Mouse (Mus musculus) ES-CJ7 (cell line): ENCODE measurements around the gene Spred2.

Experiments
- DNase-seq: peaks from one replicate; pipeline ENCODE4 v3.0.0; 2011; ENCODE audit warnings: low read depth, low spot score

The Spred2 gene

DNA sequence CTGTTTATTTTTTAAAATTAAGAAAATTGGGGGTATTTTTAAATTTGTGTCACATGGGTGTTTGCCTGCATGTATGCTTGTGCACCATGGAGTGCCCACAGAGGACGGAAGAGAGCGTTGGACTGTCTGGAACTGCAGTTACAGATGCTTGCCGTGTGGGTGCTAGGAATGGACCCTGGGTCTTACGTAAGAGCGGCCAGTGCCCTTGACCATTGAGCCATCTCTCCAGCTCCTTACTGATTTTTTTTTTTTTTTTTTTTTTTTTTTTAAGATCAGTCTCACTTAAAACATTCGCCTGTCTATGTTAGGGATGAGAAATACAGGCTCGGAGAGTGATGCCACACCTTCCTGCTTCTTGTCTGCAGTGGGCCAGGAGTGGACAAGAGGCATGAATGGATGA lies 29.7 kb downstream of the Spred2 start:
- no peak for DNase-seq

DNA sequence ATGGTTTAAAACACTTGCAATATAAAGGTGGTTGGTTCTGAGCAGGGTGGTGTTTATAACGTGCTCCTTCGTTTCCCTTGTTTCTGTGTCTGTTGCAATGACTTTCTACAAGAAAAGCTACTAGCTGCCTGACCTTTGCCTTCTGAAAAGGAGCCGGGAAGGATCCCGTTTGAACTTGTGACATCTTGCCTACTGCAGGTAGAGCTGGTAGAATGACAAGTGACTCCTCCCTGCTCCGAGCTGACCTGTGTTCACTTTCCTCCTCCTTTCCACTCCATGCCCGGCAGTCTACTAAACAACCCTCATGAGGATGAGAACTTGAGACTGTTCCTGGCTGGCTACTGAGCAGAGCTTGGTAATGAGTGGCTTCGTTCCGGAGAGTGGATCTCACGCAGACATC lies 30.9 kb downstream of the Spred2 start:
- DNase-seq = no peak

DNA sequence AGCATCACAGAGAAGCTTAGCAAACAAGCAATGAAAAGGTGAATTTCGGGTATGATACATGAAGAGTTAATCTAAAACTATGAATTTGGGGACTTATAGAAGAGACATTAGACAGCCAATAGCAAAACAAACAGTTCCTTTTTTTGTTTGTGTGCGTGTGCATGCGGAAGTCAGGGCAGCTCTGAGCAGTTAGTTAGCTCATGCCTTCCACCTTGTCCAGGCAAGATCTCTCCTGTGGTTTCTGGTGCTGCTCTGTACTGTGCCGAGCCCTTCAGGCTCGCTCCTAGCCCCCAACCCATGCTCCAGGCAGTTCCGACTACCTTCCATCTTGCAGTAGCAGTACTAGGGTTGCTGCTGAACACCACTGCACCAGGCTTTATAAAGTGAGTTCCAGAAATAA lies 31.5 kb downstream of the Spred2 start:
- DNase-seq = no peak

DNA sequence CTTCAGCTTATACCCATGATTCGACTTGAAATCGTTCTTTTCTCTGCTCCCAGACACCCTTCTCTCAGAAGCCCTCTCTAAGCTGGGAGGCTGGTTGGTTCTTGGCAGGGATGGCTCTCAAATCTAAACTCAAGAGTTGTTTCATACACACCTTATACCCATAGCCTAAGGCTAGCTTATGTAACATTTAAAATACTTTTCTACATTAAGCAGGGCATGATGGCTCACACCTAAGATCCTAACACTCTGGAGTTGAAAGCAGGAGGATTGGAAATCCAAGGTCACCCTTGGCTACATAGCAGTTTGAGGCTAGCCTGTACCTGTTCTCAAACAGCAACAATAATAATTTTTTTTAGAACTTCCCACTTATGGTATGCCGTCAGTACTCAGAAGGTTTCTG lies 34.8 kb downstream of the Spred2 start:
- no peak for DNase-seq

DNA sequence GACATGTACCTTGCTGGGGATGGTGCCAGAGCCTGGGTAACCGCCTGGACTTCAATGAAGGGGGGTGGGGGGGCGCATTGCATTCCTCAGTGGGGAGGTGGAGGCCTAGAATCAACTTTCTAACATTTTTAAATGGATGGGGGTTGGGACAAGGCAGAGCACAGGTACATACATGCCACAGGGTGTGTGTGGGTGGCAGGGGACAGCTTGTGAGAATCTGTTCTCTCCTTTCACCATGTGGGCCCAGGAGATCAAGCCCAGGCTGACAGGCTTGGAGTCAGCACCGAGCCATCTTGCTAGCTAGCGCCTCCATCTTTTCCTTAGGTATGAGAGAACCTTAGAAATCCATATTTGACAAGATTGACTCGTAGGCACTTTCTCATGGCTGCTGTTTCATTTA lies 35.7 kb downstream of the Spred2 start:
- no peak for DNase-seq

DNA sequence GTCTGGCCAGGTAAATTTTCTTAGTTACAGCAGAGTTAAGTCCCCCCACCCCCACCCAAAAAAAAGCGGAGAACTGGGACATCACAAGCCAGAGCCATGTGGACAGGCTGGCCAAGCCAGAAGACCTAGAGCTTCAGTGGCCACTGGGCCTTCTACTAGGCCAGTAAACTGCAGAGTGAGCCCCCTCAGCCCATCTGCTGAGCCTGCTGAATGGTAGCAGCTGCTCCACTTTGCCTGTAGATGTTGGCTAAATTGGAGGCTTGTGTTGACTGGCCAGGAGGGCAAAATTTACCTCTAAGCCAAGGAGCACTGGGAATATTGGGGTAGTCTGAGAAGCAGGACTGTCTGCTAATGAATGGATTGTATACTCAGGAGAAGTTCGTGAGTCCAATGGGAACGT lies 36.4 kb downstream of the Spred2 start:
- DNase-seq = no peak

DNA sequence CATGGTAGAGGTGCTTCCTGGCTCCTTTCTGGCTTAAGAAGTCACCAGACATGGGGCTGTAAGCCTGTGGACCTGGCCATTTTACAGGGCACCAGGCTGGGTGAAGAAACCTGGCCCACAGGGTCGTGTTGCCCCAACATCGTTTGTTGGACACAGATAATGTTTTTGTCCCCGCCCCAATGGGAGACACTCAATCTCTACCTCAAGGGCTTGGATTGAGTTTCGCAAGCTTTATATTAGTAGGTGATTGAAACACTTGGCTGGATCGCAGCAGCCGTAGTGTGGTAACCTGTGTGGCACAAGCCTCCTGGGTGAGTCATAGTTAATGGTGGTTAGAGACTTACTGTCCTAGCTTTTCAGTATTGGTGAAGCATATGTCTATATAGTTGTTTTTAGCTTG lies 36.9 kb downstream of the Spred2 start:
- DNase-seq = no peak

DNA sequence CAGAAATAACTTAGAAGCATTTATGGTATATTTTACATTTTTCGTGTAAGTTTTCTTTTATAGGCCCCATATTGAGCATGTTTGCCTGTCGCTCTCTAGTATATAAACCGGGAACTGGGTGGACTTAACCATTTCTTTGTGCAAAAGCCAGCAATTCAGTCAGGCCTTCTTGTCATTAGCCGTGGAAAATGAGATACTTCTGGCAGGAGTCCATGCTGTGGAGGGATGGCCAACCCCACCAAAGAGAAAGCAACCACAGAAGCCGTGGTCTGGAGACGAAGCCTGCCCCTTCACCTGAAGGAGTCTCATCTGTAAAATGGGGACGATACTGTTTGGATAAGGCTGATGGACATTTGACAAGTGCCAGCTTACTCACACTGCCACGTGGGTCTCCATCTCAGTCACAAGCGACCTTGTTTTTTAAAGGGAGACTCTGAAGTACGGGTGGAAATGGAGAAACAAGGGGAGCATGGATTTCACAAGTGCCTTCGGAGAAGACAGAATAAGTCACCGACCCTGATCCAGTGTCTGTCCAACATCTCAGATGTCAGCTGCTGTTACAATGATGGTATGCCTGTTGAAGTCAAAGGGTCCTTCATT lies 37.7 kb downstream of the Spred2 start:
- DNase-seq = no peak

DNA sequence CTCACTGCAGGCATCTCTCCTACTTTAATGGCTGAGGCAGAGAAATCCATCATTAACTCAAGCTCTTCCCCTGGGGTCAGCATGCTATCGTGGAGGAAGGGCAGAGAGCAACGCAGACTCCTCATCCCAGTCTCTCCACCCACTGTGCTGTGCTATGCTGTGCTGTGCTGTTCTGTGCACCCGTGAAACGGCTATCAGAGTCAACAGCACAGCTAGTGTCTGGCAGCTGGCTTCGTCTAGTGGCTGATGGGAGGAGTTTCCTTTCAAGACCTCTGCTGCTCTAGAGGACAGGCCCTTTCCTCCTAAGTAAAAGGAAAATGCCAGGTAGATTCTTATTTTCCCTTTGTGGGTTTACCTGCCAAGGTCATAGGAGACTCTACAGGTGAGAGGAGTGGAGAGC lies 38.6 kb downstream of the Spred2 start:
- no peak for DNase-seq

DNA sequence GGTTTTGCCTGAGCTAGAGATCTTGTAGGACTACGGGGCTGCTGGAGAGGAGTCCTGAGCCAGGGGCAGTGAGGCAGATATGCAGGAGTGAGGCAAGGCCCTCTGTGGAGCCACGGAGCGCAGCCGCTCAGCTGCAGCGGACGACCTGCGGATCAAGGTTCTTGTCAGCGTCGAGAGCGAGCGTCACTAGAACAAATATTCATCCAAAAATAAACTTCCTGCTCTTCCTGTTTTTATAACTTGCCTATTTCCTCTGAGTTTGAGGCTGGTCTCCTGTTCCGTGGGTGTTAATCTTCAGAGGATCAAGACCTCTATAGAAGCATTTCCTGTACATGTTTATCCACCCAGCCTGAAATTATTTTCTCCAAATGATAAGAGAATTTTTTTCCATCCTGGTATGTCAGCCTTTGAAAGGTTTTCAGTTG lies 39.6 kb downstream of the Spred2 start:
- no peak for DNase-seq

DNA sequence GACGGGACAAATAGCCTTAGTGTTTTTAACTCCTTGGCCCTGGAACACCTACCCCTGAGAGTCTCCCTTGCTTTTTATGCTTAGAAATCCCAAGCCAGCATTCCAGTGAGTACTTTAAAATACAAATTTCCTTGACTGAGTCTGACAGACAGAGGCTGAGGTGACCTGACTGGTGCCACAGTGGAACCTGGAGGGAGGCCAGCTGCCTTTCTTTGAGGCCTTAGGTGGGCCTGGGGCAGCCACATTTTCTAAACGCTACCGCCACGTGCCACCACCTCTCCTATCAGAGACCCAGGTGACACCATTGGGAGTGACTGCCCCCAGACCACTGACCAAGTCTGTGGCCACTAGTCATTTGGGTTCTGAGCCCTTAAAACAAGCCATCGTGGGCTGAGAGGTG lies 40.2 kb downstream of the Spred2 start:
- DNase-seq = no peak

DNA sequence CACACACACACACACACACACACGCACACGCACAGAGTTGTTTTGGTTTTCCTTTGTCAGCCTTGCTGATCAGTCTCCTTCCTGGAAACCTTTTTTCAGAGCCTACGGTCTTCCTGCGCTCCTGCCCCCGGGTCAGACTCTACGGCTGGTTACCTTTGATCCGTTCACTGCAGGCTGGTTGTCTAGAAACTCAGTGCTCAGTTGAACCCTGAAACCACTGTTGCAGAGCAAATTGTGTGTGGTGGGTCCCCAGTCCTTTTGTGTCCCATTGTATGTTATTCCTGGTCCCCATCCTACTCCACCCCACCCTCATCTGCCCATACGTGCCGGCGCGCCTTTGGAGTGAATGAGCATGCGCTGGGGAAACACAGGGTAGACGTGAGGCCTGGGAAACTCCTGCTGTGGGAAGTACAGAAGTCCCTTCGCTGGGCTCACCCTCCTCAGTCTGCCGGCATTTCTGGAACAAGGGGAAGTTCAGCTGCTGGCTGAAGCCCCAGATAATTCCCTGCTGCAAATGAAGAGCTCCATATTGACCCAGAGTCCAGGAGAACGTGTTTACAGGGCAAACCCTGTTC lies 40.9 kb downstream of the Spred2 start:
- DNase-seq = no peak

DNA sequence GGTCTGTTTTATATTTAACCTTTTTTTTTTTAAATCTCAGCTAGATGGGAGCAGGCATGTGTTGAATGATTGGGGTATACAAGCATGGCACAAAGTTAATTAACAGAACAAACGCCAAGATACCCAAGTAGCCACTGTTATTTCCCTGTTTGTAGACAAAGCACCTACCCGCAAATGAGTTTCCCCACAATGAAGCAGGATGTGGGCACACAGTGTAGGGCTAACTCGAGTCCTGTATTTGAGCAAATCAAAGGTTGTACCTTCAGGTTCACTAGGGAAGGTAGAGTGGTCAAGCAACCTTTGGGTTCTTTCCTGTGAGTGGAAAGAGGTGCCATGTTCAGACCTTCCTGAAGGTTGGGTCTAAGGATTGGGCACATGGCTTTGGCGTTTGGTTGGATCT lies 41.5 kb downstream of the Spred2 start:
- DNase-seq = no peak

DNA sequence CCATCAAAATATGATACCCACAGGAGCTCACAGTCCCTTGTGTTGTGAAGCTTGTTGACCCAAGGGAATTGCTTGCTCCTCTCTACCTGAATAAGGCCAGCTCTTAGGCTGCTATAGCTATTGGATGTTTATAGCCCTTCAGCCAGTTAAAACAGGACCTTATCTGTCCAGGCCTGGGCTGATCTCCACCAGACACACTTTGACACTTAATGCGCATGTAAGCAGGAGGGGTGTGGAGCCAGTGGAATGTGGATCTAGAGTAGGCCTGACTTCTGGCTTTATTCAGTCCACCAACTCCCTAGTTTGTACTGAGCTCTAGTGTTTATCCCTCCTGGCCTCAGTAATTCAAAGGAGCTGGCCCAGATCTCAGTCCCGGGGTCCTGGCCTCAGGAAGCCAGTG lies 42.1 kb downstream of the Spred2 start:
- peak; percentile 63 for DNase-seq

DNA sequence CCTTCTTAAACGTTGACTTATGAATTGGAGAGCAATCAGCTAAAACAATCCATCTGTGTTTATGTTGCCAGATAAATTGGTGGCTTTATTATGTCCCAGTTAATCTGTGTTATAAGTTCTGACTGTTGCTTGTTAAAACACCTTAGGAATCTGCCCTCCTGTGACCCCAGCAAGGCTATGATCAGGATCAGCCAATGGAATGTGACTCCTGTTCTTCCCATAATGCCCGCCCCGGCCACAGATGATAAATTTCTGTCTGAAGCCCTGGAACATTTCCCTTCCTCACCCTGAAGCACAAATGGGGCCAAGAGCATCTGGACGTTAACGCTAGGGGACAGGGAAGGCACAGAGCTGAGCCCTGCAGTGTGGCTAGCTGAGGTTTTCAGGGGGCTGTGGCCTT lies 45.4 kb downstream of the Spred2 start:
- DNase-seq = no peak

DNA sequence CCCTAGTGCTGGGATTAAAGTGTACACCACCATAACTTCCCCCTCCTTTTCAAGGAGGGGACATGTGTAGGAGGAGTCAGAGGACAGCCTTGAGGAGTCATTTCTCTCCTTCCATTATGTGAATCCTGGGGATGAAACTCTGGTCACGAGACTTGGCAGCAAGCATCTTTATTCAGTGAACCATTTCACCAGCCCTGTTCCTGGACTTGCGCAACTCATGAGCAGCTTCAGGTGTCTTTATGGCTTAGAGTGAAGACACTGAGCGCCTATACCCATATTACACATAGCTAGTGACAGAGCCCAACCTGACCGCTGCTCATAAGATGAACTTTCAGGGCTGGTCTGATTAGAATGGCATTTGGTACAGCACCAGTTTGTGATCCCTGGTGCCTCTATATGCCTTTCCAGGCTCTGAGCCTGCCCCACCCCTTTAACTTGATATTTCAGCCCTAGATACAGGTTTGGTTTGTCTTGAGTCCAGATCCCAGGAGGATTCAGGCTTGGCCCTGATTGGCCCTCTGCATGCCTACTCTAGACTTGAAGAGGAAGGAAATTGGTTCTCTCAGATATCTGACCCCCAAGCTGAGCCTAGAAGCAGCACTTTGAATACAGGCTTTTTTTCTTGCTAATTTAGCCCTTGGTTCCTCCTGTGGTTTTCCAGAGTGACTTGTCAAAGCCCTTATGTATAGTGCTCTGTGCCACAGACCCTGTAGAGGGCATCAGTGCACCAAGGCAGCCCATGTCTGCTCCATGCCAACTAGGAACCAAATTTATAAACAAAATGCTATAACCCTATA lies 48.0 kb downstream of the Spred2 start:
- peak; percentile 54 for DNase-seq

DNA sequence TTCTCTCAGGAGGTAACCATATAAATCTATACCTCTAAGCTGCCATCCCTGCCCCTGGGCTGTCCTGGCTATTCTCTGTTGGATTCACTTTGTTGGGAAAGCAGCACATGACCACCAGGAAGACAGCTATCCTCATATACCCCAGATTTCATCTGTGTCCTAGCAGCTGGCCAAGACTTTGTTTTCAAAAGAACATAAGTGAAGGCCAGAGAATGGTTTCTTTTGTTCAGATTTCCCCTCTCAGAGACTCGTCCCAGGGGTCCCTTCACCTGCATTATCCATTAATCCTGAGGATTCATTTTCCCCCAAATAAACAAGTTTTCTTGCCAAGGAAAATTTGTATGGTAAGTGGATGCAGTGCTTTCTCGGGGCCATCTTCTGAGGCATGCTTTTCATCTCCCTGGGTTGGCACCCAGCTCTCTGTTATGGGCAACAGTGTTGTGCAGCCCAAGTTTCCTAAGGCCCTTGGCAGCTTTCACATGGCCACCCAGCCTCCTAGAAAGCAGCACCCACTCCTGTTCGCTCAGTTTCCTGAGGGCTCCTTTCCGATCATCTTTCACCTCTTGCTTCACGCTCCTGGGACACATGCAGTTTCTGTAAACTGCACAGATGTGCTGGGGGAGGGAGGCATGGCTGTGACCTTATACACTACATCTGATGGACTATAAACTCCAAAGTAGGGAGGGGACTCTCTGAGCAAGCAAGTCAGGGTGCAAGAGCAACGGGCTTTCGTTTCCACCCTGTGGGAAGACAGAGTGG lies 49.0 kb downstream of the Spred2 start:
- DNase-seq = no peak

DNA sequence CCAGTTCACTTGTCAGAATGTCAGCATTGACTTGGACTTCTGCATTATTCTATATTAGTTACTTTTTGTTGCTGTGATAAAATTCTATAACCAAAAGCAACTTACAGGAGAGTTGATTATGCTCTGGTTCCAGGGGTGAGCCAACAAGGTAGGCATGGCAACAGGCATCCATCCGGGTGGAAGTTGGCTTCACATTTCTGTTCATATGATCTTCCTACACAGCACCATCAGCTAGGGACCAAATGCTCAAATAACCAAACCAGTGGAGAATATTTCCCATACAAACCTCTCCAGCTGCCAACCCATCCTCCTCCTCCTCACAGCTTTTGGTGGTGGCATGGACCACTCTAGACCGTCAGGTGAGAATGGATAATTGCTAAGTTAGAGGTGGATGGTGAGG lies 51.9 kb downstream of the Spred2 start:
- DNase-seq = no peak

DNA sequence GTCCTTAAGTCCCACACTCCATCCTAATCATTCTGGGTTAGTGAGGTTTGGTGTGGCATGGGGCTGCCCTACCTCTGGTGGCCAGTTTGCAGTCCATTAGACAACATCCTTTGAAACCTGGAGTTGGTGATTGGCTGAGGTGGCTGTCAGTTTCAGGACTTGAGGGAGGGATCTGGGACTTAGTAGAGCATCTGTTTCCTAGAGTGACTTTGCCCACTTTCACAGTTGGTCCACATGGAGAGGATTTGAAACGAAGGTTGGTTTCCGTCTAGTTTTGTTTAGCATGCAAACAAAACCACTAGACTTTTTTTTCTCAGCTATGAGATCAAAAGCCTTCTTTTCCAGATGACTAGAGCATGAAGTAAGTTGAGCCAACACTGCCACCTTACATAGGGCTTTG lies 53.5 kb downstream of the Spred2 start:
- DNase-seq = no peak

DNA sequence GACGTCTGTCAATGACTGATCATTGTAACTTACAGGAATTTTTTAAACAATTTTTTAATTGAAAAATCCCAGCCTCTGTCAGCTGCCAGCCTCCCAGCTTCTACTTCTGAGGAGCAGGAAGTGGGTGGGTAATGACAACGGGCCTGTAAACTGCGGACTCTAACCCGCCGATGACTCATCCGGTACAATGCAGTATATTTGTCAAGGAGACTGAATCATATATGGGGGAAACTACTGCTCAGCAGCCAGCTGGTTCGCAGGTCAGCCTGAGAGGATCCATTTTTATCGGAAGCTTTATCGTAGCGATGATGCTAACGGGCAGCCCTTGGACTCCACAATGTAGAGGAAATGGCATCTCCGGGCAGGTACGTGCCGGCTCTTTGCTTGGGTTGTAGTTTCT lies 55.2 kb downstream of the Spred2 start:
- no peak for DNase-seq

DNA sequence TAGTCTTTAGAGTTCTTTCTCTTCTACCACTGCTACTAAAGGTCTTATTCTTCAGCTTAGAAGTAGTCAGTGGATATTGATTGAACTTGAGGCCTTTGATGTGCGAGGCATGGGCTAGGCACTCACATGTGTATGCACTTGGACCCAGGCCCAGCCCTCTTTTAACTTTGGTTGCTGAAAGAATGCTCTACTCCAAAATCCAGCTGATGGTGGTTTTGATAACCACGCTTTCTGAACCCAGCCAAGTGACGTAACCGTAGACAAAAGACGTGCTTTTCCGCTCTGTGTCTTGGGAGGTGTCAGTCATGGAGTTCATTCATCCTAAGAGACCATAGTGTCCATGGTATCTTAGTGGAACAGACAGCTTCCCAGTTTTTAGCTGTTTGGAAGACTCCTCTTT lies 57.9 kb downstream of the Spred2 start:
- DNase-seq = no peak

DNA sequence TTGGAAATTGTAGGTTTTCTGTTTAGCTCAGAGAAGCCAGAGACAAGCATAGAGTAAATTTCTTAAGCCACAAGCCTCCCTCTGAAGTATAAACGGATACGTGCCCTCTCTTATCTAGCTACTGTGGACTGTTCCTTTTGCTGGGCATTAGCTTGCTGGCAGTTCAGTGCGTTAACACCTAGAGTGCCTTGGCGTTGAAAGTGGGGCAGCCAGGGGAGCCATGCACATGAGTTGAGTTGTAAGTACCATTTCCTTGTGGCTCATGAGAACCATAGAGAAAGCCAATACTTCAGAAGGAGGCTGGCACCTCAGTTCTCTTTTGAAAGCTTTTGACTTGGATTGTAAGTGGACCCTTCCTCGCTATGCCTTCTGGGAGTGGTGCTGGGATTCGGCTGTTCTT lies 58.6 kb downstream of the Spred2 start:
- DNase-seq = peak; percentile 50

DNA sequence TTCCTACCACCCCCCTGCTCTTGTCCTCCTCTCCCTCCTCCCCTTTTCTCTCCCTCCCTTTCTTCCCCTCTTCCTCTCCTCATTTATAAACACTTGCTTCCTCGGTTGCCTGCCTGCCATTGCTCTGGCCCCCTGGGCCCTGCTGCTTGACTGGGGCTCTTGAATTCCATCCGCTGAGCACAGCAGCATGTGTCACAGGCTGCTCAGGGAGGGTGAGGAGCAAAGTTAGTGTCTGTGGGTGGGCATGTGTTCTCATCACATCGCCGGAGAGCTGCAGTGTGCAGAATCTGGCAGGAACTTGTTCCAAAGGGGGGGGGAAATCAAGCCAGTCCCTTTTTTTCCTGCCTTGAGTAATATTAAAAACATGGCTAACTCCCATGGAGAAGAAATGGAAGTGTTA lies 59.1 kb downstream of the Spred2 start:
- DNase-seq = no peak
